Comparison of ENCODE assay signal across 9 mouse cellular contexts in genomic region chr12:80083133-80083821, GRCm38 (mm10). TPM values are rescaled to one million over a fixed set of nuclear protein-coding genes. Genes with fewer than 3 reads are reported as not detected.
A peak's percentile ranks its signal among the peaks of the same experiment; 100 is the strongest.
DNase-seq lines count a peak whose midpoint lies in the region; ATAC-seq and TF ChIP-seq lines count a peak whose summit lies in the region.
"Had no signal": no experiment of that assay in that cellular context is flagged by ENCODE, and none has a peak within 500 bp of the region (broad histone marks: within the 10 kb centered on the region; RNA-seq: fewer than 3 reads in every experiment).

No protein-coding gene starts in this region.

- H3K27me3 ChIP-seq in heart, embryonic 10.5 days (ENCODE audit: insufficient read depth, poor library complexity, severe bottlenecking): no peaks in the 10 kb centered on the region
- no peaks in the 10 kb centered on the region for H3K27me3 ChIP-seq in neural tube, embryonic 13.5 days
- H3K27me3 ChIP-seq in intestine, postnatal 0 days (replicated peaks; ENCODE audit: control insufficient read depth, insufficient read depth, low read length): no peaks in the 10 kb centered on the region
- H3K27me3 ChIP-seq in stomach, postnatal 0 days (ENCODE audit: control insufficient read depth, insufficient read depth, low read length): no peaks in the 10 kb centered on the region

- H3K4me2 ChIP-seq in neural tube, embryonic 13.5 days: no peak overlapping the region
- H3K4me2 ChIP-seq in intestine, postnatal 0 days (replicated peaks; ENCODE audit: low read depth): no peak overlapping the region
- H3K4me2 ChIP-seq in stomach, postnatal 0 days (replicated peaks; ENCODE audit: low read depth): no peak overlapping the region

- peak overlapping the region; percentile 81 for H3K27ac ChIP-seq in heart, embryonic 10.5 days
- 0 out of 2 replicates have a peak overlapping the region, but pooled peaks have one; percentile 15 for H3K27ac ChIP-seq in neural tube, embryonic 13.5 days (replicated peaks)
- H3K27ac ChIP-seq in intestine, postnatal 0 days (ENCODE audit: low read depth, low read length): peak overlapping the region; percentile 79
- peak overlapping the region; percentile 86 for H3K27ac ChIP-seq in stomach, postnatal 0 days (replicated peaks)

- H3K9me3 ChIP-seq in heart, embryonic 10.5 days: no peaks in the 10 kb centered on the region
- no peaks in the 10 kb centered on the region for H3K9me3 ChIP-seq in neural tube, embryonic 13.5 days
- H3K9me3 ChIP-seq in intestine, postnatal 0 days (ENCODE audit: control insufficient read depth): no peaks in the 10 kb centered on the region
- H3K9me3 ChIP-seq in stomach, postnatal 0 days (ENCODE audit: control insufficient read depth, low read length): no peaks in the 10 kb centered on the region

- peaks cover 46% of the 10 kb centered on the region for H3K4me1 ChIP-seq in heart, embryonic 10.5 days
- H3K4me1 ChIP-seq in neural tube, embryonic 13.5 days (replicated peaks): peaks cover 17% of the 10 kb centered on the region; the same call in 1 of the 2 replicates
- H3K4me1 ChIP-seq in intestine, postnatal 0 days (replicated peaks; ENCODE audit: control insufficient read depth, insufficient read depth, low read length): peaks cover 15% of the 10 kb centered on the region
- peaks cover 10% of the 10 kb centered on the region for H3K4me1 ChIP-seq in stomach, postnatal 0 days (replicated peaks; ENCODE audit: control insufficient read depth, insufficient read depth)

- H3K4me3 ChIP-seq in heart, embryonic 10.5 days: no peak overlapping the region
- no peak overlapping the region for H3K4me3 ChIP-seq in neural tube, embryonic 13.5 days
- no peak overlapping the region for H3K4me3 ChIP-seq in intestine, postnatal 0 days (ENCODE audit: low read depth, low read length)
- no peak overlapping the region for H3K4me3 ChIP-seq in stomach, postnatal 0 days (ENCODE audit: low read depth, low read length)

- no peaks in the 10 kb centered on the region for H3K36me3 ChIP-seq in heart, embryonic 10.5 days
- H3K36me3 ChIP-seq in neural tube, embryonic 13.5 days: no peaks in the 10 kb centered on the region
- H3K36me3 ChIP-seq in intestine, postnatal 0 days (ENCODE audit: control insufficient read depth, insufficient read depth): no peaks in the 10 kb centered on the region
- no peaks in the 10 kb centered on the region for H3K36me3 ChIP-seq in stomach, postnatal 0 days (ENCODE audit: control insufficient read depth, insufficient read depth, low read length)

- H3K9ac ChIP-seq in neural tube, embryonic 13.5 days: no peak overlapping the region
- no peak overlapping the region for H3K9ac ChIP-seq in intestine, postnatal 0 days (ENCODE audit: low read depth, low read length)
- no peak overlapping the region for H3K9ac ChIP-seq in stomach, postnatal 0 days (ENCODE audit: low read length)

- no peak for TF ChIP-seq EP300 in stomach, postnatal 0 days (optimal IDR thresholded peaks at IDR 0.05)

- DNase-seq in heart, embryonic 10.5 days (ENCODE audit: low spot score): no peak
- no peak for DNase-seq in heart, postnatal 36 days
- DNase-seq in neural tube, embryonic 10.5 days (ENCODE audit: extremely low spot score, low spot score): no peak
- DNase-seq in stomach, postnatal 0 days (ENCODE audit: low spot score): no peak
- no peak for DNase-seq in layer of hippocampus, adult 11-12 months (ENCODE audit: low spot score)
- DNase-seq in layer of hippocampus, postnatal 25 days (ENCODE audit: extremely low spot score in 1 of 2, low spot score in 1 of 2): no peak

- peak; percentile 13; the same call in 1 of the 2 replicates for TF ChIP-seq CTCF in intestine, postnatal 0 days (IDR thresholded peaks at IDR 0.05; ENCODE audit: low read depth)
- no peak; the same call in 1 of the 2 replicates for TF ChIP-seq CTCF in stomach, postnatal 0 days (IDR thresholded peaks at IDR 0.05; ENCODE audit: low read depth)

- no peak for ATAC-seq in neural tube, embryonic 13.5 days (ENCODE audit: low read depth)
- ATAC-seq in intestine, postnatal 0 days: no peak
- ATAC-seq in stomach, postnatal 0 days (ENCODE audit: low FRiP score, low TSS enrichment): peak; percentile 53; the same call in 1 of the 2 replicates
- ATAC-seq: CD4-positive, CD25-positive, alpha-beta regulatory T cell, adult 4 months had no signal

- WGBS in heart, embryonic 10.5 days: 45% methylated on average over 7 of the region's 7 CpGs
- 75% methylated on average over 7 of the region's 7 CpGs for WGBS in neural tube, embryonic 13.5 days
- WGBS in intestine, postnatal 0 days: 42% methylated on average over 7 of the region's 7 CpGs
- WGBS in stomach, postnatal 0 days: 46% methylated on average over 7 of the region's 7 CpGs

- intact Hi-C loops in heart, postnatal 36 days (cut with DNase I): no loop called here

RNA-seq across cellular contexts. Expression of gene Zfp36l1, which starts 29.5 kb away (rescaled TPM):
- 90.2 and 114 TPM in 2 replicates for polyA plus RNA-seq in heart, embryonic 10.5 days (2016; fragmentation: Nextera tagmentation; extraction: Ambion mirVana)
- total RNA-seq in heart, postnatal 36 days (2021): 100 to 1,000 TPM in 1 of 2 experiments, 10 to 100 TPM in 1; 94.2 to 109 TPM
- 49.6 and 57.4 TPM in 2 replicates for polyA plus RNA-seq in neural tube, embryonic 13.5 days (2015; fragmentation: Nextera tagmentation; extraction: Ambion mirVana)
- 77.9 and 80.7 TPM in 2 replicates for polyA plus RNA-seq in intestine, postnatal 0 days (2015; fragmentation: Nextera tagmentation; extraction: Ambion mirVana)
- polyA plus RNA-seq in stomach, postnatal 0 days (2015; fragmentation: Nextera tagmentation; extraction: Ambion mirVana): 90.8 and 98.5 TPM in 2 replicates
- 10 to 100 TPM; 37.2 to 40.8 TPM for total RNA-seq in layer of hippocampus, postnatal 25 days (2021)

Comparison
In these comparisons a context has a peak if more than half of its experiments do, and no peak if none do; other contexts are left out.
1. H3K27ac ChIP-seq: peak in every context shown above with its lines; median percentile 86 in stomach, postnatal 0 days; 81 in heart, embryonic 10.5 days; 79 in intestine, postnatal 0 days; 15 in neural tube, embryonic 13.5 days.